Mouse (Mus musculus) thymus, postnatal 10 days (tissue): ENCODE measurements around the gene Ntrk3.

ENCODE experiments used
- DNase-seq, 2 experiments: peaks; one replicate each; pipeline ENCODE4 v3.0.0; 2021; ENCODE audit warnings: low spot score in 2 of 2

Ntrk3 gene

GRCm38 (mm10) chr7:78737614-78738210 lies at the start of gene Ntrk3:
TSS of gene Ntrk3 (minus strand) at chr7:78738012.
- peak; percentile 34 to 47 for DNase-seq

GRCm38 (mm10) chr7:78785906-78786305 lies 48.1 kb upstream of the Ntrk3 start:
- no peak for DNase-seq

- peak; percentile 78 to 85 for DNase-seq
Observed at GRCm38 (mm10) chr7:78782639-78783581, 45.1 kb upstream of the Ntrk3 start, which contains the start of the genes Mrps11 and Mrpl46. TSS of gene Mrps11 (plus strand) at chr7:78783119. TSS of gene Mrpl46 (minus strand) at chr7:78783531.

DNA sequence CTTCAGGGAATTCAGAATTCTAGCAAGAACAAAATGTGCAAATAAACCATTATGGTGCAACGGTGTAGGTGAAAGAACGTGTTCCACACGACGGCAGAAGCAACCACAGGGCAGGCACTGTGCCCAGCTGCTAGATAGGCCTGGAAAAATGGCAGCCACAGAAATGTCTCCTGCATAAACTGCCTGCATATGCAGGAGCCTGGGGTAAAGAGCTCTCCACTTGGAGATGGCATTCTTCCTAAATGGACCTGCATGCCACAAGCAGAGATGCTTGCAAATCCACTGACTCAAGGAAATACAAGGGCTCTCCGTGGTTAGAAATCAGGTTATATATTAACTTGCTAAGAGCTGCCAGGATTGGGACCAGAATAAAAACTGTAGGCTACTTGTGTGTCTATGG lies 40.9 kb upstream of the Ntrk3 start:
- no peak for DNase-seq

DNA sequence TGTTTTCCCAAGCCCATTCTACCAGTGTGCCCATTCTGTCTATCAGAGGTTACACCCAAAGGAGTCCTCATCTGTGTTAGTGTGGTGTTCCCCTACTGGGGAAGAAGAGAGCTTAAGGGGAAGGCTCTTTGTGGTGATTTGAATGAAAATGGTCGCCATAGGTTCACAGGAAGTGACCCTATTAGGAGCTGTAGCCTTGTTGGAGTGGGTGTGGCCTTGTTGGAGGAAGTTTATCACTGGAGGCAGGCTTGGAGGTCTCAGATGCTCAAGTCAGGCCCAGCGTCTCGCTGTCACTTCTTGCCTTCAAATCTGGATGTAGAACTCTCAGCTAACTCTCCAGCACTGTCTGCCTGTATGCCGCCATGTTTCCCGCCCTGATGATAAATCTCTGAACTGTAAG lies 33.1 kb upstream of the Ntrk3 start:
- no peak for DNase-seq

- no peak for DNase-seq
Observed at GRCm38 (mm10) chr7:78769075-78769652, 31.4 kb upstream of the Ntrk3 start.

DNA sequence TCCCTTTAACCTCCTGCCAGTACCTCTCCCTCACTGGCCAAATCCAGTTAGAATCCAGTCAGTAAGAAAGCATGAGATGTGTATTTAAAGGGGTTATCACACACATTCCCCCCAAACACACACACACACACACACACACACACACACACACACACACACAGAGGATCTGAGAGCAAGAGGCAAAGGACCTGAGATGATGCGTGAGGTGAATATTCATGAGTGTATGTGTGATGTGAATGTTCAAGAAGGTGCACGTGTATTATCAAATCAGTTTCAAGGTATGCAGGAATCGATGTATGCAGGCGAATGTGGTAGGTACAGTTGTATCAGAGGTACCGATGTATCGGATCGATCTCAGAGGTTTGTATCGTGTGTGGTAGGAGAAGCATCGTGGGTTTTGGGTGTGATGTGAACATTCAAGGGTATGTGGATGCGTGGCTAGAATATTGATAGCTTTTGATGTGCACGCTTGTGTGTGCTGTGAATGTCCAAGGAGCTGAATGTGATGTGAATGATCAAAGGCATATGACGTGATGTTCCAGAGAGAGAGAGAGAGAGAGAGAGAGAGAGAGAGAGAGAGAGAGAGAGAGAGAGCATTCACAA lies 30.2 kb upstream of the Ntrk3 start:
- no peak for DNase-seq

GRCm38 (mm10) chr7:78766019-78766683 lies 28.3 kb upstream of the Ntrk3 start:
- DNase-seq: peak; percentile 84 to 92

DNA sequence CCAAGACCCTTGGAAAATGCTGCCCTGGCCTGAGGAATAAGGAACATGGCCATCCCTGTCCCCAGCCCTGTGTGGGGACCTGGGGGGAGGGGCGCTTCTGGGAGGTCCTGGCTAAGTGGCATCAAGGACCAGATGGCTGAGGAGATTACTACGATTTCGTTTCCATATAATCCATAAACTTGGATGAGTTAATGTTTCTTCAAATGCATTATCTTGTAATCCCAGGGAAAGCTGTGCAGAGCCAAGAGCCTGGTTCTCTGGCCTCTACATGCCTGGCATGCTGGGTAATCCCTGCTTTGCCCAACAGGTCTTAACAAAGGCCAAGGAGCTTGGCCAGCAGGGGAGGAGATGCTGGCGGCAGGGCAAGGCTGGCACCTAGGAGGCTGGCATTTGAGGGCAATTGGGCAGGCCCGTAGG lies 27.4 kb upstream of the Ntrk3 start:
- no peak for DNase-seq

DNA sequence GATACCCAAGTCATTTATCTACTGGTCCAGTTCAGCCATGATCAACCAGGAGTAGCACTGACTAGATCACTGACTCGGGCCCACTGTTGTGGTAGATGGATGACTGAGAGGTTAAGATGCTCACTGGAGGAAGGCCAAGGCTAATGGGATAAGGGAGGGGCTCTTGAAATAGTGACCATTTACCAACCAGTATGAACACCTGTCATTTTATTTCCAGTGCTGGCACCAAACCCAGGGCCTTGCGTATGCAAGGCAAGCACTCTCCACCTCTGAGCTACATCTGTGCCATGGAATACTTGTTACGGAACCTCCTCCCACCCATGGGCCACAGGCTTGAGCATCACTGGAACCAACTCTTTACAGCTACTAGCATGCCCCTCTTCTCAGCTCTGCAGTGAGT lies 26.0 kb upstream of the Ntrk3 start:
- DNase-seq: no peak

GRCm38 (mm10) chr7:78754458-78755000 lies 16.7 kb upstream of the Ntrk3 start:
- no peak for DNase-seq

DNA sequence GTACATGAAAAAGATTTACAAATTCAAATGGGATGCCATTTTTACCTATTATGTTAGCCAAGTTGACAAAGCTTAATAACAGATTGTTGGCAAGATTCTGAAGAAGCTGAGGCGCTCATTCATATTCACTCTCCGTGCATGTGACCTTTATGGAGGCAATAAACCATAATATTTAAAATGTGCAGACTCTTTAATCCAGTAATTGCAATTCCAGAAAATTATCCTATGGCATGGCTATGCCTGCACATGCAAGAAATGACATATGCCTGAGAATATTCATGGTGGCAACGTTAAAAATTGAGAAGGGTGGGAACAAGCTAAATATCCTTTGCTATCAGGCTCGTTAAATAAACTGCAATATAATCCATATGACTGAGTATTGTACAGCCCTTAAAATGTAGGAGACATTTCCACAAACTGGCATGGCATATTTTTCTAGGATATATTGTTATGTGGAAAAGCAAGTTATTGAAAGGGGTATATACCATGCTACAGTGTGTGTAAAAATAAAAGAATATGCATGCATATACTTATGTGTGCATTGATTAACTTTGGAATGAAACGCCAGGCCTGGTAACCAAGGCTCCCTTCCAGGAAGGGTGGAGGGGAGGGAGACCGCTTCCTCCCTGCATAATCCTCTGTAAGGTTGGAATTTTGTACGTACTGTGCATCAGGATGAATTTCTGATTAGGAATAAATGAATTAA lies 16.1 kb upstream of the Ntrk3 start:
- DNase-seq: no peak

- DNase-seq: no peak
Observed at GRCm38 (mm10) chr7:78752961-78753360, 15.1 kb upstream of the Ntrk3 start.

DNA sequence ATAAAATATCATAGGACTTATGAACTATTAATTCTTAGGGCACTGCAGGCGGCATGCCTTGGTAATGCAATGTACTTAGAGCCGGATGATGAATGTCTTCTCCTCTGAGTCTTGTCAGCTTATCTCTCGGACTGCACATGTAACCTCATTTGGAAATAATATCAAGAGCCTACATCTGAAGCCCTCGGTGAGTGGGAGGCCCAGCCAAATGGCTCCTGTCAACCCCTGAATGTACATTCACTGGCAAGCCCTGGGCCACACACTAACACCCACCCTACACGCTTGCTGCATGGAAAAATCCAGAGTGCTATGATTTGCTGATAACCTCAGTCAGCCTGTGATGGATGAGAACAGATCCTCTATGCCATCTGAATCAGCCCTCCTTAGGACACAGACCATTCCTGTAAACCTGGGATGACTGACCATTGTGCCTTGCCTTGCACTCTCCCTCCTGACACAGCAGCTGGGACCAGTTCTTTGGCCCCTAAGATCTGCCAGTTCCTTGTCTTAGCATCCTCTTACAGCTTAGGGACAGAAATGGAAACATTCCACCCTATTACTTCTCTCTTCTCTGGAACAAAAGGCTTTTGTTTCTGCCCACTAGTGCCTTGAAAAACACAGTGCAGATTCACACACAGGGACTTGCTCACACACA lies 6.0 kb upstream of the Ntrk3 start:
- DNase-seq: no peak

- no peak for DNase-seq
Observed at GRCm38 (mm10) chr7:78739351-78740000, 1.7 kb upstream of the Ntrk3 start.

- peak; percentile 45 to 52 for DNase-seq
Observed at GRCm38 (mm10) chr7:78737196-78737595, 616 bp downstream of the Ntrk3 start.

DNA sequence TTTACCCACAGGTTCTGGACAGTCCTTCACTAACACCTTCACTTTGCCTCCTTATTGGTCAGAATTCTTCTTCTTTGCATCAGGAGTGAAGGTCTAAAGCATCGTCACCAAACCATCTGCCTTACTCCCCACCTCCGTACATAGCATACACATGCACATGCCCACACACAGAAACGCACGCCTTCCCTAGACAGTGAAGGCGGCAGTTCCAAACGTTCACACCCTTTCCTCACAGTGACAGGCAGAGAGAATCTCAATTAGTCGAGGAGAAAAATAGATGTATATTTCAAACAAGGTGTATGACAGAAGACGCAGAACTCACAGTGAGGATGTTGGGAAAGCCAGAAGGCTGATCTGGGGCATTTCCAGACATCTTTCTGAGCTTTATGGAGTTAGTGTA lies 6.4 kb downstream of the Ntrk3 start:
- no peak for DNase-seq

DNA sequence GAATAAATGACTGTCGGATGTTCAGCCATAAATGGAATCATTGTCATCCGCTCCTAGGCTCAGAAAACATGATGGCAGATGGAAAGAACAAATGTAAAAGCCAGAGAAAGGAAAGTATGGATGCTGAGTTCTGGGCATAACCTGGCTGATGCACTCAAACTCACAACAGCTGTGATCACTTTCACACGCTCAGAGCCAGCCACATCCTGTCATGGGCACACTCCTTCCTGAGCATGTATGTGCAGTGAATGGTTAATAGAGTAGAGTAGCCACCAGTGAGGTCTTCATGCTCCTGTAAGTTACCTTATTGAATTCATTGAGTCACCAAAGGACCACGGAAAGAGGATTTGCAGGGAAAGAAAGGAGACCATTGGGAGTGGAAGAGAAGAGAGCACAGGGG lies 13.2 kb downstream of the Ntrk3 start:
- DNase-seq: peak; percentile 69 to 71

- DNase-seq: no peak
Observed at GRCm38 (mm10) chr7:78722051-78722450, 15.8 kb downstream of the Ntrk3 start.
